ENCODE assay signal across 24 mouse cellular contexts in genomic region chr13:9786050-9786449, GRCm38 (mm10). TPM values are rescaled to one million over a fixed set of nuclear protein-coding genes. Genes with fewer than 3 reads are reported as not detected.
DNase-seq lines count a peak whose midpoint lies in the region; ATAC-seq and TF ChIP-seq lines count a peak whose summit lies in the region.
"Had no signal": no experiment of that assay in that cellular context is flagged by ENCODE, and none has a peak within 500 bp of the region (broad histone marks: within the 10 kb centered on the region; RNA-seq: fewer than 3 reads in every experiment).

No protein-coding gene starts in this region.

- H3K9ac ChIP-seq in hindbrain, embryonic 12.5 days: no peak overlapping the region
- H3K9ac ChIP-seq in forebrain, embryonic 15.5 days (replicated peaks): no peak overlapping the region
- H3K9ac ChIP-seq in liver, embryonic 12.5 days: no peak overlapping the region
- no peak overlapping the region for H3K9ac ChIP-seq in intestine, embryonic 15.5 days
- H3K9ac ChIP-seq: liver, postnatal 0 days; midbrain, embryonic 12.5 days had no signal

- H3K4me2 ChIP-seq in hindbrain, embryonic 12.5 days (replicated peaks): no peak overlapping the region
- no peak overlapping the region for H3K4me2 ChIP-seq in forebrain, embryonic 15.5 days (replicated peaks)
- no peak overlapping the region for H3K4me2 ChIP-seq in liver, embryonic 12.5 days
- no peak overlapping the region for H3K4me2 ChIP-seq in intestine, embryonic 15.5 days (replicated peaks)
- H3K4me2 ChIP-seq: midbrain, embryonic 12.5 days had no signal

- no peaks in the 10 kb centered on the region for H3K4me1 ChIP-seq in hindbrain, embryonic 12.5 days
- 0 out of 2 replicates have a peak, but pooled peaks cover 7% of the 10 kb centered on the region for H3K4me1 ChIP-seq in hindbrain, embryonic 10.5 days (replicated peaks)
- no peaks in the 10 kb centered on the region for H3K4me1 ChIP-seq in forebrain, embryonic 15.5 days
- no peaks in the 10 kb centered on the region for H3K4me1 ChIP-seq in liver, embryonic 12.5 days
- no peaks in the 10 kb centered on the region for H3K4me1 ChIP-seq in intestine, embryonic 15.5 days (replicated peaks)

- peak; percentile 76 for ATAC-seq in hindbrain, embryonic 12.5 days (ENCODE audit: low FRiP score)
- ATAC-seq in forebrain, embryonic 15.5 days (replicated peaks): peak; percentile 48; the same call in 1 of the 2 replicates
- ATAC-seq in liver, embryonic 12.5 days: no peak
- ATAC-seq in intestine, embryonic 15.5 days: no peak
- ATAC-seq: inflammation-experienced regulatory T-cells, adult 6 months; liver, postnatal 0 days; lung, postnatal 0 days; Patski had no signal

- H3K36me3 ChIP-seq in hindbrain, embryonic 12.5 days: no peaks in the 10 kb centered on the region
- H3K36me3 ChIP-seq in hindbrain, embryonic 10.5 days: no peaks in the 10 kb centered on the region
- H3K36me3 ChIP-seq in forebrain, embryonic 15.5 days: no peaks in the 10 kb centered on the region
- no peaks in the 10 kb centered on the region for H3K36me3 ChIP-seq in liver, embryonic 12.5 days
- no peaks in the 10 kb centered on the region for H3K36me3 ChIP-seq in intestine, embryonic 15.5 days
- H3K36me3 ChIP-seq: midbrain, embryonic 12.5 days had no signal

- H3K27ac ChIP-seq in hindbrain, embryonic 12.5 days: no peak overlapping the region
- H3K27ac ChIP-seq in hindbrain, embryonic 10.5 days: no peak overlapping the region
- no peak overlapping the region for H3K27ac ChIP-seq in forebrain, embryonic 15.5 days (replicated peaks)
- H3K27ac ChIP-seq in liver, embryonic 12.5 days: no peak overlapping the region
- H3K27ac ChIP-seq in intestine, embryonic 15.5 days: no peak overlapping the region
- H3K27ac ChIP-seq: macrophage; midbrain, embryonic 12.5 days had no signal

- H3K9me3 ChIP-seq in hindbrain, embryonic 12.5 days (replicated peaks): no peaks in the 10 kb centered on the region
- H3K9me3 ChIP-seq in hindbrain, embryonic 10.5 days: no peaks in the 10 kb centered on the region
- no peaks in the 10 kb centered on the region for H3K9me3 ChIP-seq in forebrain, embryonic 15.5 days
- H3K9me3 ChIP-seq in liver, embryonic 12.5 days (replicated peaks): no peaks in the 10 kb centered on the region
- H3K9me3 ChIP-seq in intestine, embryonic 15.5 days: no peaks in the 10 kb centered on the region
- H3K9me3 ChIP-seq: midbrain, embryonic 12.5 days had no signal

- no peak for DNase-seq in hindbrain, embryonic 10.5 days (ENCODE audit: low spot score)
- DNase-seq in brain, embryonic 14.5 days (ENCODE audit: low read depth): peak; percentile 55
- peak; percentile 34 for DNase-seq in mesoderm, embryonic 11.5 days (ENCODE audit: low read depth, low spot score)
- DNase-seq in right cerebral cortex, postnatal 14 days: no peak
- DNase-seq: adrenal gland, postnatal 36 days; cerebellum, adult 11 months; cerebellum, adult 9-11 months; gastrocnemius, postnatal 36 days; kidney, adult 9 months; kidney, postnatal 14 days; liver, postnatal 0 days; right cerebral cortex, adult 18-20 months; thymus, adult 18-20 months; thymus, postnatal 4 days had no signal

- TF ChIP-seq CTCF in brain, embryonic 14.5 days (IDR thresholded peaks at IDR 0.05; ENCODE audit: borderline replicate concordance, extremely low read depth, insufficient read depth, insufficient read length): no peak

- no peak for TF ChIP-seq POLR2A in brain, embryonic 14.5 days (IDR thresholded peaks at IDR 0.05; ENCODE audit: borderline replicate concordance, extremely low read depth, insufficient read depth, insufficient read length, poor library complexity, severe bottlenecking)

- no peak overlapping the region for H3K4me3 ChIP-seq in hindbrain, embryonic 12.5 days
- H3K4me3 ChIP-seq in hindbrain, embryonic 10.5 days: no peak overlapping the region
- H3K4me3 ChIP-seq in forebrain, embryonic 15.5 days: no peak overlapping the region
- H3K4me3 ChIP-seq in liver, embryonic 12.5 days: no peak overlapping the region
- H3K4me3 ChIP-seq in intestine, embryonic 15.5 days (replicated peaks): no peak overlapping the region
- H3K4me3 ChIP-seq: midbrain, embryonic 12.5 days; myocyte had no signal

- WGBS in hindbrain, embryonic 12.5 days: 58% methylated on average over 3 of the region's 3 CpGs
- 65% methylated on average over 3 of the region's 3 CpGs for WGBS in hindbrain, embryonic 10.5 days
- 40% methylated on average over 3 of the region's 3 CpGs for WGBS in forebrain, embryonic 15.5 days
- WGBS in liver, embryonic 12.5 days (ENCODE audit: insufficient replicate concordance): 49% methylated on average over 3 of the region's 3 CpGs
- WGBS in intestine, embryonic 15.5 days: 81% methylated on average over 3 of the region's 3 CpGs

- H3K27me3 ChIP-seq in hindbrain, embryonic 12.5 days: no peaks in the 10 kb centered on the region
- no peaks in the 10 kb centered on the region for H3K27me3 ChIP-seq in hindbrain, embryonic 10.5 days (ENCODE audit: insufficient read depth, poor library complexity, severe bottlenecking)
- no peaks in the 10 kb centered on the region for H3K27me3 ChIP-seq in forebrain, embryonic 15.5 days
- no peaks in the 10 kb centered on the region for H3K27me3 ChIP-seq in liver, embryonic 12.5 days (replicated peaks)
- no peaks in the 10 kb centered on the region for H3K27me3 ChIP-seq in intestine, embryonic 15.5 days (replicated peaks)
- H3K27me3 ChIP-seq: midbrain, embryonic 12.5 days had no signal

RNA-seq across cellular contexts. Expression of gene Zmynd11, which starts 20.9 kb away (rescaled TPM):
- polyA plus RNA-seq in hindbrain, embryonic 12.5 days (2016; fragmentation: Nextera tagmentation; extraction: Ambion mirVana): 144 and 158 TPM in 2 replicates
- polyA plus RNA-seq in hindbrain, embryonic 10.5 days (2016; fragmentation: Nextera tagmentation; extraction: Ambion mirVana): 94.1 and 111 TPM in 2 replicates
- 223 and 255 TPM in 2 replicates for polyA plus RNA-seq in brain, embryonic 14.5 days (2012; rRNA removed)
- 179 and 187 TPM in 2 replicates for polyA plus RNA-seq in forebrain, embryonic 15.5 days (2015; fragmentation: Nextera tagmentation; extraction: Ambion mirVana)
- polyA plus RNA-seq in liver, embryonic 12.5 days (2016; fragmentation: Nextera tagmentation; extraction: Ambion mirVana): 39.5 and 41.5 TPM in 2 replicates
- 78.1 and 87.9 TPM in 2 replicates for polyA plus RNA-seq in intestine, embryonic 15.5 days (2015; fragmentation: Nextera tagmentation; extraction: Ambion mirVana)

Comparison
In these comparisons a context has a peak if more than half of its experiments do, and no peak if none do; other contexts are left out.
1. ATAC-seq: peak in hindbrain, embryonic 12.5 days (single experiment) and forebrain, embryonic 15.5 days (single experiment); none in liver, embryonic 12.5 days (single experiment) and intestine, embryonic 15.5 days (single experiment).
2. DNase-seq: peak in brain, embryonic 14.5 days (single experiment) and mesoderm, embryonic 11.5 days (single experiment); none in hindbrain, embryonic 10.5 days (single experiment) and right cerebral cortex, postnatal 14 days (single experiment).